Mouse (Mus musculus) cerebellum, adult 2 months (tissue): ENCODE measurements around the gene Slc7a1.

ENCODE experiments used
- CTCF ChIP-seq: fragments of 200-500 bp; IDR thresholded peaks from 2 replicates; pipeline ENCODE4 v1.5.1; 2011; ENCODE audit warnings: low read depth, mild to moderate bottlenecking, control low read depth, low read length, moderate library complexity, borderline replicate concordance; ENCODE audit not compliant: insufficient read depth
- POLR2A ChIP-seq: fragments of 200-500 bp; IDR thresholded peaks from 2 replicates; pipeline ENCODE4 v1.6.1; 2011; ENCODE audit warnings: low read length, control low read depth, borderline replicate concordance; ENCODE audit not compliant: insufficient read depth

GRCm38 (mm10) chr5:148304112-148304511, 95.6 kb downstream of the Slc7a1 start:
- TF ChIP-seq POLR2A (no peak), CTCF (no peak)
